Mouse (Mus musculus) ES-E14 (cell line): Measurements from ENCODE around the gene Lap3.

Experiments used
- CHD2 ChIP-seq: IDR thresholded peaks from 2 replicates; pipeline ENCODE4 v1.6.1; 2014; ENCODE audit warnings: mild to moderate bottlenecking, low read depth, low read length, inconsistent platforms
- HCFC1 ChIP-seq: IDR thresholded peaks from 2 replicates; pipeline ENCODE4 v1.6.1; 2012; ENCODE audit warnings: low read length, inconsistent platforms, borderline replicate concordance; ENCODE audit not compliant: insufficient read depth
- MAFK ChIP-seq: IDR thresholded peaks from 2 replicates; pipeline ENCODE4 v1.6.1; 2014; ENCODE audit warnings: mild to moderate bottlenecking, low read depth, low read length, inconsistent platforms; ENCODE audit not compliant: insufficient read depth
- ZC3H11A ChIP-seq: IDR thresholded peaks from 2 replicates; pipeline ENCODE4 v1.6.1; 2012; ENCODE audit warnings: low read depth, mild to moderate bottlenecking, inconsistent platforms, low read length, borderline replicate concordance
- ZNF384 ChIP-seq: IDR thresholded peaks from 2 replicates; pipeline ENCODE4 v1.6.1; 2012; ENCODE audit warnings: low read depth, low read length, inconsistent platforms

GRCm38 (mm10) chr5:45475771-45476170 is 17.4 kb upstream of the Lap3 start:
- TF ChIP-seq ZNF384, result no peak
- TF ChIP-seq HCFC1, result no peak
- no peak for TF ChIP-seq MAFK
- TF ChIP-seq ZC3H11A, result no peak
- TF ChIP-seq CHD2, result no peak
